Mouse (Mus musculus) stomach, postnatal 0 days (tissue): ENCODE data around the gene Foxp1. TPM values are rescaled to one million over a fixed set of nuclear protein-coding genes. Genes with fewer than 3 reads are reported as not detected.

Experiments
- ATAC-seq: fragments of 200-750 bp; cut with Nextera tagmentation; 2 replicates; pipeline ENCODE4 v1.8.0; 2017; ENCODE audit not compliant: low FRiP score, low TSS enrichment
- DNase-seq: peaks from one replicate; pipeline ENCODE4 v3.0.0-alpha.2; 2016; ENCODE audit warnings: low spot score
- H3K27ac ChIP-seq: fragments of 300-500 bp; sonication (generic); replicated peaks from 2 replicates; pipeline ENCODE4 v1.5.1; 2014; ENCODE audit warnings: mild to moderate bottlenecking, control low read depth
- H3K27me3 ChIP-seq: fragments of 300-500 bp; sonication (generic); 2 replicates; pipeline ENCODE4 v1.6.1; 2014; ENCODE audit warnings: low read length; ENCODE audit not compliant: control insufficient read depth, insufficient read depth
- H3K36me3 ChIP-seq: fragments of 300-500 bp; sonication (generic); 2 replicates; pipeline ENCODE4 v1.6.1; 2014; ENCODE audit warnings: low read length, mixed read lengths; ENCODE audit not compliant: control insufficient read depth, insufficient read depth
- H3K4me1 ChIP-seq: fragments of 300-500 bp; sonication (generic); replicated peaks from 2 replicates; pipeline ENCODE4 v1.6.1; 2014; ENCODE audit warnings: antibody characterized with exemption; ENCODE audit not compliant: control insufficient read depth, insufficient read depth
- H3K4me2 ChIP-seq: fragments of 300-500 bp; sonication (generic); replicated peaks from 2 replicates; pipeline ENCODE4 v1.6.1; 2014; ENCODE audit warnings: low read depth, mild to moderate bottlenecking, control low read depth, moderate library complexity
- H3K4me3 ChIP-seq: fragments of 300-500 bp; sonication (generic); 2 replicates; pipeline ENCODE4 v1.5.1; 2014; ENCODE audit warnings: low read depth, low read length, control low read depth
- H3K9ac ChIP-seq: fragments of 300-500 bp; sonication (generic); 2 replicates; pipeline ENCODE4 v1.6.1; 2014; ENCODE audit warnings: mild to moderate bottlenecking, low read length, control low read depth, mixed read lengths
- H3K9me3 ChIP-seq: fragments of 300-500 bp; sonication (generic); 2 replicates; pipeline ENCODE4 v1.6.1; 2016; ENCODE audit warnings: low read length; ENCODE audit not compliant: control insufficient read depth
- CTCF ChIP-seq: IDR thresholded peaks from 2 replicates; pipeline ENCODE4 v1.5.1; 2016; ENCODE audit warnings: antibody characterized with exemption, low read depth, mild to moderate bottlenecking, moderate library complexity
- EP300 ChIP-seq: optimal IDR thresholded peaks from 2 replicates; pipeline ENCODE3; 2016; ENCODE audit warnings: antibody characterized with exemption
- WGBS: fragments of 180-500 bp; shearing (Covaris S2); extraction: QIAGEN DNeasy Blood & Tissue Kit; methylation state at CpG from one replicate; pipeline ENCODE4 v1.1.7; 2014; 5-methylcytosine and 5-hydroxymethylcytosine counted together
- polyA plus RNA-seq: library from polyadenylated mRNA; unstranded; fragments of >200 nt; fragmentation: Nextera tagmentation; extraction: Ambion mirVana; gene quantifications from 2 replicates; pipeline ENCODE4 v1.2.1, GENCODE M21; 2015

Foxp1 gene
- polyA plus RNA-seq, 1 experiment from 2014 or later: 68.9 TPM

DNA sequence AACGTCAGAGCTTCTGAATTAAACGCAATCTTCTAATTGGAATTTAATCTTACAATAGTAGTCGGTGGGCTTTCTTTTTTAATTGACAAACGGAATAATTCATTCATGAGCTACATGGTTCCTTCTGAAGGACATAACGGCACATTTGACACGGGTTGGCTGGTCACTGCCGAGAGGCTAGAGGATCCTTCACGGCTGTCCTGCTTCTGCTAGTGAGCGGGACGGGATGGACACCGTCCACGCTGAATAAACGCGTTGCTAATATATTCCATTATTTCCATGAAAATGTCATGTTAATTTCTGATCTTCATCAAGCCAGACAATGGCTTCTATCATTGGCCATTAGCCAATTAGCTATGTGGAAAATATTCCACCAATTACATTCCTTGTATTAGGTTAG, 92.0 kb downstream of the Foxp1 start:
- no peaks in the 10 kb centered on the region for H3K27me3 ChIP-seq
- ATAC-seq: no peak
- 92% methylated on average over 14 of the region's 14 CpGs for WGBS
- H3K4me2 ChIP-seq: no peak overlapping the region
- TF ChIP-seq EP300 (no peak), CTCF (no peak)
- H3K36me3 ChIP-seq: no peaks in the 10 kb centered on the region
- no peak for DNase-seq
- H3K4me3 ChIP-seq: no peak overlapping the region
- no peaks in the 10 kb centered on the region for H3K4me1 ChIP-seq
- H3K9ac ChIP-seq: no peak overlapping the region
- no peak overlapping the region for H3K27ac ChIP-seq
- H3K9me3 ChIP-seq: no peaks in the 10 kb centered on the region

DNA sequence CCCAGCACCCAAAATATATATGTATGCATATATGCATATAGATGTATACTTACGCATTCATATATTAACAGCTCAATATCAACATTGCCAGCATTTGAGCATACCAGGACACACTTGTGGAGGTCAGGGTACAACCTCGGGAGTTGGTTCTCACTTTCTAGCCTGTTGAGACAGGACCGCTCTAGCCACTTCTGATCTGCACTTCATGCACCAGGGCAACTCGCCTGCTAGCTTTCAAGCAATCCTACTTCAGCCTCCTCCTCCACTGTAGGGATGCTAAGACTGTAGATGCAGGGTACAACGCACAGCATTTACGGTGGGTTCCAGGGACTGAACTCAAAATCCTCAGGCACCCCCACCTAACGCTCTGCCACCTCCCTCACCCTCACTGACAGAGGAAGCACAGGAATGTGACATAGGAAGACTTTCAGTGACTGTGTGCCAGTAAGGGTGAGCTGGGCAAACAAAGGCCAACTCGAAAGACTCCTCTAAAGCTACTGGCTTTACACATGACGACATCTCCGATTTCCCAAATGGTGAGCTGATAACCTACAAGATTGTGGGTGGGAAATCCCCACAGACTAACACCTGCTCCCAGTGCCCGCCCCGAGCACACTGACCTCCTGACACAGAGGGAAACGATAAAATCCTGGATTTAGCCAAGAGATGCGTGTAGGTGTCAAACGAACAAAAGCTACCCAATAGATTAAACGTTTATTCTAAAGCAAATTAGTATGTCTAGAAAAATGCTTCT, 93.0 kb downstream of the Foxp1 start:
- Histone ChIP-seq H3K9ac (no peak overlapping the region), H3K4me3 (no peak overlapping the region), H3K27me3 (no peaks in the 10 kb centered on the region), H3K9me3 (no peaks in the 10 kb centered on the region), H3K4me2 (no peak overlapping the region), H3K36me3 (no peaks in the 10 kb centered on the region), H3K4me1 (no peaks in the 10 kb centered on the region), H3K27ac (no peak overlapping the region)
- WGBS: 64% methylated on average over 16 of the region's 16 CpGs
- TF ChIP-seq CTCF (no peak), EP300 (no peak)
- no peak for ATAC-seq
- DNase-seq: no peak

DNA sequence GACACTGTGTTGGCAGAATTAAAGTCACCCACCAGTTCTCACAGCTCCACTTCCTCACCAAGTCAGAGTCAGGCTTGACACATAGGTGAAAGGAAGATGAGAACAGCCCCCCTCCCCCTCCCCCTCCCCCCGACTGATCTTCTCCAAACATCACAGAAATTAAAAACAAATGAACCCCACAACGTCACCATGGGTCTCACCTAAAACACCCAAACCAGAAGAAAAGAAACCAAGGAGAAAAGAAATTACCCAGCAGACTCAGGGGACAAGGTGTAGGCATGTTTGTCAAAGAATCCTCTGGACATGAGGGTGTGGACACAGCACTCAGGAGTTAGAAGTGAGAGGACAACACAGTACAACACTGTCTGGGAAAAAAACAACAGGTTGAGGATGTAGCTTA, 93.6 kb downstream of the Foxp1 start:
- Histone ChIP-seq H3K4me2 (no peak overlapping the region), H3K27ac (no peak overlapping the region), H3K36me3 (no peaks in the 10 kb centered on the region), H3K4me3 (no peak overlapping the region), H3K4me1 (no peaks in the 10 kb centered on the region), H3K27me3 (no peaks in the 10 kb centered on the region), H3K9ac (no peak overlapping the region), H3K9me3 (no peaks in the 10 kb centered on the region)
- ATAC-seq: no peak
- DNase-seq: no peak
- no peak for TF ChIP-seq EP300
- no peak for TF ChIP-seq CTCF
- WGBS: 61% methylated on average over 2 of the region's 2 CpGs

DNA sequence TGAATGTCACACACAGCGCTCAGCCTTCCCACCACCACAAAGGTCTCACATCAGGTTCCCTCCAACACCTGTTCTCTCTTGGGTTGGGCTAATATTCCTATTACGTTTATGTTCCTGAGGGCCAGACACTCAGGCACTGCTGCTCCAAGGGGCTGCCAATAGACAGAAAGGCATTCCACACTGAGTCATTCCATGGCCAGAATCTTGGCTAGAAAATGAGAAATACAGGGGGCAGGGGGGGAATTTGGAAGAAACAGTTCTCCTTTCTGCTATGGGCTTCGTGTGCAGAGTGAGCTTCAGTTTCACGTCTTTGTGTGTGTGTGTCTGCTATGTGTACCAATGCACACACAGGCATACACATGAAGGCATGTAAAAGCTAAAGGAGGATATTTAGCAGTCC, 95.2 kb downstream of the Foxp1 start:
- WGBS: 69% methylated on average over 4 of the region's 4 CpGs
- no peaks in the 10 kb centered on the region for H3K4me1 ChIP-seq

DNA sequence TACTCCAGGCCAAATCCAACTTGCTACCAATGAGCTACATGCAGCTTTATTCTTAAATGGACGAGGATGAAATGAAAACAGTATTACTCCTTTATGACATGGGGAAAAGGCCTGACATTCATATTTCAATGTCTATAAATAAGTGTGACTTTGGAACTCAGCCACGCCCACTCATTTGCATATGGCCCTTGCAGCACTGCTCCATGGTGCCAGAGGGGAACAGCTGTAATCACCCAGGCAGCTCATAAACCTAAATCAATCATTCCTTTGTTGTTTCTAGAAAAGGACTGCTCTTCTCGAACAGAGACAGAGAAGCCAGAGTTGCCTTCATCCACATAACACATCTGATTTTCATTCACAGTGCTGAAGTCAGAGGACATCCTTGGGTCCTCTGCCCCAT, 97.5 kb downstream of the Foxp1 start:
- no peak for DNase-seq

More for the DNA sequence above, 95.2 kb downstream of the Foxp1 start:
- H3K9ac ChIP-seq: no peak overlapping the region
- H3K27me3 ChIP-seq: no peaks in the 10 kb centered on the region
- TF ChIP-seq CTCF: no peak
- no peak for TF ChIP-seq EP300
- ATAC-seq: peak; percentile 10; the same call in 1 of the 2 replicates
- no peak for DNase-seq
- no peak overlapping the region for H3K27ac ChIP-seq
- no peak overlapping the region for H3K4me3 ChIP-seq
- H3K4me2 ChIP-seq: no peak overlapping the region
- H3K9me3 ChIP-seq: no peaks in the 10 kb centered on the region
- H3K36me3 ChIP-seq: no peaks in the 10 kb centered on the region

DNA sequence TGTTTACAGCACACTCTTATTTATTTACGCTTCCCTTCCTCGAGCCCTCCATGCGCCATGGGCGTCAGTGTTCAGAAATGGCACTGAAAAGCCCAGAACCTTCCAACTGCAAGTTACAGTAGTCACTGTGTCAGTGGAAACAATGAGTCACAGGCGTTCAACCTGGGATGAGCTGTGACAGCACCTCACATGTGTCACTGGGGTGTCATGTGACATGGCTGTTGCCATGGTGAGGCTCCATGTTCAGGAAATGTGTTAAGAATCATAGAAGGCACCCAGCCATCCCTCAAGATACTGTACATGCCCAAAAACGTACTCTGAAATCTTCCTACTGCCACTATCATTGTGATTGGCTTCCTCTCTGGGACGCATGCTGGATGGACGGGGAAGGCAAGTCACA, 101.9 kb downstream of the Foxp1 start:
- Histone ChIP-seq H3K9me3 (no peaks in the 10 kb centered on the region), H3K9ac (no peak overlapping the region), H3K36me3 (no peaks in the 10 kb centered on the region), H3K27me3 (no peaks in the 10 kb centered on the region), H3K27ac (no peak overlapping the region), H3K4me1 (no peaks in the 10 kb centered on the region), H3K4me2 (no peak overlapping the region), H3K4me3 (no peak overlapping the region)
- TF ChIP-seq CTCF (no peak), EP300 (no peak)
- ATAC-seq (no peak), DNase-seq (no peak)
- WGBS: 82% methylated on average over 8 of the region's 8 CpGs

More for the DNA sequence above, 97.5 kb downstream of the Foxp1 start:
- H3K36me3 ChIP-seq: no peaks in the 10 kb centered on the region
- no peak for ATAC-seq
- H3K4me2 ChIP-seq: no peak overlapping the region
- H3K27ac ChIP-seq: no peak overlapping the region
- H3K9ac ChIP-seq: no peak overlapping the region
- WGBS: 50% methylated on average over 3 of the region's 3 CpGs
- H3K27me3 ChIP-seq: no peaks in the 10 kb centered on the region
- TF ChIP-seq EP300 (no peak), CTCF (no peak)
- H3K9me3 ChIP-seq: no peaks in the 10 kb centered on the region
- no peaks in the 10 kb centered on the region for H3K4me1 ChIP-seq
- H3K4me3 ChIP-seq: no peak overlapping the region
